Mouse (Mus musculus): ENCODE measurements around the gene Olfr49.
"Not testable (repeated sequence)": the region's sequence is repeated elsewhere in the genome, so short reads cannot be mapped to it uniquely, and the experiment has no call there.

The Olfr49 gene

GRCm38 (mm10) chr14:54231176-54231956 is 53.4 kb downstream of the Olfr49 start:
- no peak for DNase-seq (ENCODE audit: low read depth, low spot score)

GRCm38 (mm10) chr14:54230638-54231150 is 54.0 kb downstream of the Olfr49 start:
- no peak for DNase-seq (ENCODE audit: low read depth, low spot score)

- not testable (repeated sequence) for DNase-seq (ENCODE audit: low read depth, low spot score)
Measured at GRCm38 (mm10) chr14:54229849-54230248, 54.9 kb downstream of the Olfr49 start.

DNA sequence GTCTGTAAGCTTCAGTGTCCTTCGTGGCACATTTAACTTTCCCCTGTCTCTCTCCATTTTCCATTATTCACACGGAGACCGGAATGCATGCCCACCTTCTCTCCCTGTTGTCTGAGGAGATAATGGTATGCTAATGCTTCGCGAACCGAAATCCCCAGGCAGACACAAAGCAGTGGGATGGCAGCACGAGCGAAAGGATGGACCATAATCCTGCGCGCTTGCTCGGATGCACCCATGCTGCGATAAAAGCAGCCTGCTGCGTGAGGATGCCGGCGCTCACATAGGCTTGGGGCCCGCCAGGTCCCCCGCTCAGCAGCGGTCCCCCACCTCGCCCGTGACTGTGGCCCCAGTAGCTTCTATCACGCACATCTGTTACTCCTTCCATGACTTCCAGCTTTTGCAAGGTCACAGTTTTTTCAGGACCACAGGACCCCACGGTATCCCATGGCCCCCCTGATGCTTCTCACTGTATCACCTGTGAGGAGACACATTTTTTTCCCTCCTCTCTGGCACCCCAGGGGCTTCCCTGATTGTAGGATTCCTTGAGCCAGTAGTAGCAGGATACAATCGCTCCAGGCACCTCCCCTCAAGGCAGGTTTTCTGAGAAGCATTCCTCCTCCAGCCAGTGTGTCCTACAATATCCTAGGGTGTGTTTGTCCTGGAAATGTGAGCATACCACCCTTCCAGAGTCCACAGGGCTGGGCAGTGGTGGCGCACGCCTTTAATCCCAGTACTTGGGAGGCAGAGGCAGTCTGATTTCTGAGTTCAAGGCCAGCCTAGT is 55.6 kb downstream of the Olfr49 start:
- DNase-seq (ENCODE audit: low read depth, low spot score) = no peak

GRCm38 (mm10) chr14:54228501-54228900 is 56.2 kb downstream of the Olfr49 start:
- no peak for DNase-seq (ENCODE audit: low read depth, low spot score)
